Mouse (Mus musculus) cerebellum, adult 2 months (tissue): ENCODE measurements at regions not wholly inside any gene's neighbourhood (a gene's known extent, or its start where the extent isn't known, plus 50 kb on each side); places are given as distances from the start of the nearest gene placed in this dataset.

ENCODE experiments used
- CTCF ChIP-seq: fragments of 200-500 bp; IDR thresholded peaks from 2 replicates; pipeline ENCODE4 v1.5.1; 2011; ENCODE audit warnings: low read depth, mild to moderate bottlenecking, control low read depth, low read length, moderate library complexity, borderline replicate concordance; ENCODE audit not compliant: insufficient read depth
- POLR2A ChIP-seq: fragments of 200-500 bp; IDR thresholded peaks from 2 replicates; pipeline ENCODE4 v1.6.1; 2011; ENCODE audit warnings: low read length, control low read depth, borderline replicate concordance; ENCODE audit not compliant: insufficient read depth

- TF ChIP-seq CTCF (no peak), POLR2A (no peak)
These were observed 78.1 kb upstream of the Serbp1 start for GRCm38 (mm10) chr6:67159726-67160523.
